Mouse (Mus musculus) spleen, adult 2 months (tissue): ENCODE results near the gene Xpa.

Source experiments
- CTCF ChIP-seq: fragments of 200-500 bp; IDR thresholded peaks from 2 replicates; pipeline ENCODE4 v1.5.1; 2011; ENCODE audit warnings: mild to moderate bottlenecking, inconsistent platforms; ENCODE audit not compliant: insufficient read depth, insufficient read length, insufficient replicate concordance; ENCODE audit errors: extremely low read depth
- POLR2A ChIP-seq: fragments of 200-500 bp; IDR thresholded peaks from 2 replicates; pipeline ENCODE4 v1.6.1; 2011; ENCODE audit warnings: low read depth, low read length, inconsistent platforms

GRCm38 (mm10) chr4:46177496-46177895 is 18.6 kb downstream of the Xpa start:
- TF ChIP-seq POLR2A, result no peak
- no peak for TF ChIP-seq CTCF
